Mouse (Mus musculus): ENCODE data around the gene Slc25a26.
A peak's percentile ranks its signal among the peaks of the same experiment; 100 is the strongest.

The Slc25a26 gene

GRCm38 (mm10) chr6:94499897-94500623 is at the start of gene Slc25a26:
TSS of gene Slc25a26 (plus strand) at chr6:94500331.
- DNase-seq: peak; percentile 81 to 89

- DNase-seq: peak; percentile 11 to 19
Observed at GRCm38 (mm10) chr6:94464037-94464891, 35.9 kb upstream of the Slc25a26 start.

GRCm38 (mm10) chr6:94466508-94467205 is 33.5 kb upstream of the Slc25a26 start:
- DNase-seq: peak in 1 of 2 experiments; percentile 11

GRCm38 (mm10) chr6:94492739-94493138 is 7.4 kb upstream of the Slc25a26 start:
- no peak for DNase-seq

- peak; percentile 11 to 43 for DNase-seq
Observed at GRCm38 (mm10) chr6:94503963-94504362, 3.8 kb downstream of the Slc25a26 start.

- no peak for DNase-seq
Observed at GRCm38 (mm10) chr6:94507921-94508320, 7.8 kb downstream of the Slc25a26 start.

- DNase-seq: no peak
Observed at GRCm38 (mm10) chr6:94508807-94509206, 8.7 kb downstream of the Slc25a26 start.

GRCm38 (mm10) chr6:94509220-94509619 is 9.1 kb downstream of the Slc25a26 start:
- no peak for DNase-seq

- DNase-seq: no peak
Observed at GRCm38 (mm10) chr6:94518171-94518570, 18.0 kb downstream of the Slc25a26 start.

- no peak for DNase-seq
Observed at GRCm38 (mm10) chr6:94524335-94524734, 24.2 kb downstream of the Slc25a26 start.

- no peak for DNase-seq
Observed at GRCm38 (mm10) chr6:94530756-94531155, 30.6 kb downstream of the Slc25a26 start.

GRCm38 (mm10) chr6:94532086-94532485 is 32.0 kb downstream of the Slc25a26 start:
- no peak for DNase-seq

GRCm38 (mm10) chr6:94536478-94536877 is 36.3 kb downstream of the Slc25a26 start:
- DNase-seq: no peak

- no peak for DNase-seq
Observed at GRCm38 (mm10) chr6:94537652-94538051, 37.5 kb downstream of the Slc25a26 start.

GRCm38 (mm10) chr6:94540090-94540489 is 40.0 kb downstream of the Slc25a26 start:
- DNase-seq: no peak

- DNase-seq: no peak
Observed at GRCm38 (mm10) chr6:94540615-94541014, 40.5 kb downstream of the Slc25a26 start.

- no peak for DNase-seq
Observed at GRCm38 (mm10) chr6:94541133-94541532, 41.0 kb downstream of the Slc25a26 start.

GRCm38 (mm10) chr6:94541854-94542253 is 41.7 kb downstream of the Slc25a26 start:
- DNase-seq: no peak

- DNase-seq: peak; percentile 29 to 48
Observed at GRCm38 (mm10) chr6:94543902-94544840, 44.0 kb downstream of the Slc25a26 start.

- DNase-seq: no peak
Observed at GRCm38 (mm10) chr6:94547239-94547638, 47.1 kb downstream of the Slc25a26 start.

GRCm38 (mm10) chr6:94550298-94550697 is 50.2 kb downstream of the Slc25a26 start:
- no peak for DNase-seq

- no peak for DNase-seq
Observed at GRCm38 (mm10) chr6:94550851-94551250, 50.7 kb downstream of the Slc25a26 start.

All from kidney, adult 8-10 months (tissue).